Mouse (Mus musculus) heart, adult 18-20 months (tissue): ENCODE results near the gene Prpf19. TPM values are rescaled to one million over a fixed set of nuclear protein-coding genes. Genes with fewer than 3 reads are reported as not detected.

ENCODE experiments used
- DNase-seq, 2 experiments: peaks; one replicate each; pipeline ENCODE4 v3.0.0; 2021 to 2022; ENCODE audit warnings: mixed read lengths in 1 of 2
- long read RNA-seq, 2 experiments: library from polyadenylated mRNA; stranded (forward); transcript quantifications; one replicate each; pipeline ENCODE4 v2.0.0; 2021
- total RNA-seq, 2 experiments: library from RNA; stranded (reverse); gene quantifications; 2 replicates each; pipeline ENCODE4 v1.2.3; 2021

Gene Prpf19
- total RNA-seq: 100 to 1,000 TPM; 237 to 251 TPM
- long read RNA-seq, experiment 1, transcript Prpf19-201 (16 exons, 2,134 nt): major isoform, 7 of 30 reads
- long read RNA-seq, experiment 1, partial matches to known transcripts: 23 of 30 reads
- long read RNA-seq, experiment 1, other reads (novel, unspliced or antisense): 0 of 30 reads
- long read RNA-seq, experiment 2, partial matches to known transcripts: 14 of 17 reads
- long read RNA-seq, experiment 2, other reads (novel, unspliced or antisense): 1 of 17 reads

- peak; percentile 98 for DNase-seq
These were observed at the start of gene Prpf19 for GRCm38 (mm10) chr19:10895016-10895528. Gene Prpf19, plus strand, starts transcription at chr19:10895231.

DNA sequence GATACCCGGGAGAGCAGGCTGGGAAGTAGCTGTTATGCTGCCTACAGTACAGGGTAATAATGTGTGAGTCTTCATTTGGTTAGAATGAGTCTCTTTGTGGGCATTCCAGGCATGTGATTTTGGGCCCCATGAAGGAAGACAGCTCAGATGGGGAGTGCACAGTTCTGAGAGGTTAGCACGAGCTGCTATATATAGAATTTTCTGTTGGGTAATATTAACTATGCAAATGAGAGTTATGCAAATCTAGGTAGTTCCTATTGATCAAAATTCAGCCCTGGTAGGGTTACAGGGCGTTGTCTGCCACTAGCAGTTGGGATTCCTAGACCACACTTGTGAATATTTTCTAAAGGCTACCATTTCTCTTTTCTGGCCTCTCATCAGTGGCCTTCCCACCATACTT is 49.6 kb upstream of the Prpf19 start:
- DNase-seq: no peak

DNA sequence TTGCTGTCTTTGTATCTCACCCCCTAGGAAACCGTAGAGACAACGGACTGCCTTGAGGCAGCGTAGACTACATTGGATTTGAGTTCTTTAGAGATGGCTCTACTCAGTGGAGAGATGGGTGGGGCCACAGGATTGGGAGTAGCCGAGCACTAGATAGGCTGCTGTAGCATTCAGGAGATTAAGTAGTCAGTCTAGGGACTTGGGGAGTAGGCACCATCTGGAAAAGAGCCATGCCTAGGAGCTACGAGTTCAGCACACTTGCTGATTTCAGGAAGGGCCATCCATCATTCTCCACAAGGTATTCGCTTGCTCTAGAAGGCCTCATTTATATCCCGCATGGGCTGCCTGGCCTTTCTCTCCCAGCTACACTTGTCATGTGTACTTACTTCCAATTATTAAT is 48.9 kb upstream of the Prpf19 start:
- DNase-seq: no peak

DNA sequence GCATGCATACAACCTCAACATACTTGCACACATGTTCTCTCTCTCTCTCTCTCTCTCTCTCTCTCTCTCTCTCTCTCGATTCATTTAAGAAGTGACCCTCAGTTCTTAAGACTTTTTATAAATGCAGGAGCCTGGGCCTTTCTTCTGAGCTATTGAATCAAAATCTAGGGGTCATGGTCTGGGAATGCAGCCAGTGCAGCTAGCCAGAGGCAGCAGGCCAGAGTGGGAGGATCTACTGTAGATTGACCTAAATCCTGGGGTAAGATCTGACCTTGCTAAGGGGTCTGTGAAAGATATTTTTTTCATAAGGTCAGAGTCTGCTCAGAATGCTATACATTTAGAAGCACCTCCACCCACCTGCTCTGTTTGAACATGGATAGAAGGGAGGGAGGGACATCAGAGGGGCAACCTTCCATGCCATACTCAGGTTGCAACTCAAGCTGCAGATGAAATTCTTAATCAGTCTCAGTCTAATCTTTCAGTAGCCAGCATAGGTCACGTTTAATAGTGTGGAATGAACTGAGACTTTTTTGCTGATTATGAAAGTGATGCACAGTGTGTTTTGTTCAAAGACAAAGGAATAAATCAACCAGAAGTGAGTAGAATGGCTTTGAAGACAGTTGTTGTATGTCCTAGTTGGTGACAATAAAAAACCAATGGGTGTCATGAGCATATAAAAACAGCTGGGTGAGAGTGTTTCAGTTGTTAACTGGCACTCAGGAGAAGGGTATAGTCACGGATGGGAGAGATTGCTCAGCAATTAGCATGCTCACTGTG is 47.5 kb upstream of the Prpf19 start:
- peak; percentile 59 to 71 for DNase-seq

GRCm38 (mm10) chr19:10855422-10855821 is 39.6 kb upstream of the Prpf19 start:
- DNase-seq: no peak

DNA sequence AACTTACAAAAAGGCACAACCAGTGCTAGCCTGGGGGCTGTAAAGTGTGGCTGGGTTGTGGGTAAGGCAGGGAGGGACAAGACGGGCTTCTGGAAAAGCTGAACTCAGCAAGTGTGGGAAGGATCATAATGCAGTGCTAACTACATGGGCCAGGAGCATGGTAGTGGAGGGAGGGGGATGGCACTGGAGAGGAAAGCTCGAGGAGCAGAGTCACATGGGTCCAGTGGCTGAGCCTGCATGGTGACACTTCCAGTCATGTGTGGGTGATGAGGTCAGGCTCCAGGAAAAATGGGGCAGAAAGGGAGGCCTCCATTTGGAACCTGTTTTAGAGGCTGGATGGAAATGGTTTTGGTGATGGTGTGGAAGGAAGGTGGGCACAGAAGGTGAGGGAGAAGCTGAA is 38.5 kb upstream of the Prpf19 start:
- DNase-seq: no peak

- DNase-seq: no peak
These were observed 34.9 kb upstream of the Prpf19 start for GRCm38 (mm10) chr19:10860072-10860497.

DNA sequence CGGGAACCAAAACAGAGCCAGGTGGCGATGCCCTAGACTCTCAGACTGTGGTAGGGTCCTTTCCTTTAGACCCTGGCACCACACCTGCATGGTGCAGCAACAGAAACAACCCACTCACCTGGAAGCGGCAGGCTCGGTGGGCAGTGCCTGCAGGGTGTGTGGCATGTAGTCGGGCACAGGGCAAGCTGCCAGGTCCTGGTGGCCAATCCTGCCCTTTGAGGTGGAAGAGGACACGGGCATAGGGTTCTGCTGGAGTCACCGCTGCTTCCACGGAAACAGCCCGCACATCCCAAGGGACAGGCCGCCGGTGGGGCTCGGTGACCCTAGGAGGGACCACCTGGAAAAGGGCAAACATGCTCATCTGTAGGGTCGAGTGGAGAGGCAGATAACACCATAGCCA is 28.7 kb upstream of the Prpf19 start:
- no peak for DNase-seq

- no peak for DNase-seq
These were observed 26.9 kb upstream of the Prpf19 start for GRCm38 (mm10) chr19:10867946-10868622.

DNA sequence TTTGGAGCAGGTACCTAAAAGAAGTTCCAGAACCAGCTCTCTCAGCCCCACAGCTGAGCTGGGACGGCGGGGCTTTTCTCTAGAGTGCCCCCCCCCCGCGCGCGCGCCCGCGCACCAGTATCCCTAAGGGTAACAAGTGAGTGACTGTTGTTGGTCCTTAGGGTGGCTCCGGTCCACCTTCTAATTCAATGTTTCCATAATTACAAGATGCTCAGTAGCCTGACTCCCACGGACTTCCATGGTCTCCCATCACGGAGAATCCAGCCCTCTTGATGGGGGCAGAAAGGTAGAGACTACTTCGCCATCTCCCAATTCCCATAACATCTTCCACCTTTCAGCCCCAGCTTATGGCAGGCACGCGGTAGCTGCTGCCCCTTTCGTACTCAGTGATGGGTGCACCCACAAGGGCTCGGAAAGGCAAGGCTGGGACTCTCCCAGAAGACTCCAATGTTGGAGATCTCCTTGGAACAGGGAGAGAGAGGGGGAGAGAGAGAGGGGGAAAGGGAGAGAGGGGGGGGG is 26.3 kb upstream of the Prpf19 start:
- peak in 1 of 2 experiments; percentile 18 for DNase-seq

DNA sequence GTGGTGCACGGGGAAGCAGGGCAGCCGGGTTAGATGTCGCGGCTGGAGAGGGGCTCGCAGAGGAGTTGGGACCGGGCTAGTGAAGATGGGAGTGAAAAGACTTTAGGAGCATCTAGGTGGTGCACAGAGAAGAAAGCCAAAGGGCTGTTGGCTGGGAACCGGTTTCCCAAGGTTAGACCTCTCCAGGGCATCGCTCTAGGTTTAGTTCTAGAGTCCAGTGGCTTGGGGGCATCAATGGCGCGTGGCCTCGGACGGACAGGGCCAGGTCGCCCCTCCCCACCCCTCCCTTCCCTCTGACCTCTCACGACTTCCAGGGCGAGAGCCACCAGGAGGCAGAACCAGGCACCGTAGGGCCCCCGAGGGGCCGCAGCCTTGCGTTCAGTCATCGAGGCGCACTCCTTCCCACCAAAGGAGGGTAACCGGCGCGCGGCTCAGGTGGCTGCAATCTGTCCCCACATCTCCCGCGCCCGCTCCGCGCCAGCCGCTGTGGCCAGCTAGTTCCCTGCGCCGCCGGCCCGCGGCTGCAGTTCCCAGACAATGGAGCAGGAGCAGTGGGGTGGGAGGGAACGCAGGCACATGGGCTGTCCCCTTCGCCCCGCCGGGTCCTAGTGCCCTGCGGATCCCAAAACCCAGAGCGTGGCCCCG is 25.7 kb upstream of the Prpf19 start:
- DNase-seq: peak; percentile 85 to 86

- no peak for DNase-seq
These were observed 25.0 kb upstream of the Prpf19 start, which contains the start of gene Tmem132a for GRCm38 (mm10) chr19:10869886-10870527. Gene Tmem132a, minus strand, starts transcription at chr19:10869940.

DNA sequence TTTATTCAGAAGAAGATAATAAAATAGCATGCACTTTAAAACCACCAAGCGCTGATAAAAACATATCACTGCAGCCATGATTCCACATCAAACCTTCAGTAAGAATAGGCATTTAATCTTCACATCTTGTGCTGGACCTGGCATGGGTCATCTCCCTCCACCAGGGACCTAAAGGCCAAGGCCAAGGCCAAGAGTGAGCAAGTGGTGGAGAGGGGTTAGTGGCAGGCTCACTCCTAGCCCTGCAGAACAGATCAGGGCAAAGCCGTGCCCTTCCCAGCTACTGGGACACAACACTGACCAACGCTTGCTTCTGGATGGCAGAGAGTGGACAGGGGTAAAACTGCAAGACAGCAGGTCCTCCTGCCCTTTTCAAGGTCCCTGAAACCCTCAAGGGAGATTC is 24.4 kb upstream of the Prpf19 start:
- DNase-seq: no peak

- DNase-seq: no peak
These were observed 23.6 kb upstream of the Prpf19 start for GRCm38 (mm10) chr19:10871328-10871961.

DNA sequence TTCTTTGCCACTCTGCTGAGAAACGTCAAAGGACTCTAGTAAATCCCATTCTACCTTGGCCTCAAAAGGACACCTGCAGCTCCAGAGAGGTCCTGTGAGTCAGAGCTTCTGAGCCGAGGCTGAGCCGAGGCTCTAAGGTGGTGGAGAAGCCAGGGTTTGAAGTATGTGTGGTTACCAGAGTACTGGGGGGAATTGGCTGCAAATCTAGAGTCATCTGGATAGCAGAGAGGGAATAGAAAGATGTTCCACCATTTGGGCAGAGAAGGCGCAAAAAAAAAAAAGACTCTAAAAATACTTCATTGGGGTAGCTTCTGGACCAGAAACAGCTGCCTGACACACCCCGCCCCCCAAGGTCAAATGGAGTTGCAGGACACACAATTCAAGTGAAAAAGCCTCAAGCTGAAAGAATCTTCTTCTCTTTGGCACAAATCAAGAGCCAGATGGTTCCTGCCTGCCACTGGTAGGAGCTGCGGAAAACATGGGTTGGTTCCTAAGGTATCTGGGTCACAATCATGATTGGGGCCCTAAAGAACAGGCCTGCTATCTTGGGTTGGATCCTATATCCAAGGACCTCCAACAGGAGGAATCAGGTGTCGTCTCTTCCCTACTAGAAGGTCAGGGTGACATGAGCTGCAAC is 16.7 kb upstream of the Prpf19 start:
- DNase-seq: no peak

GRCm38 (mm10) chr19:10880085-10880974 is 14.7 kb upstream of the Prpf19 start:
- peak; percentile 67 to 78 for DNase-seq

DNA sequence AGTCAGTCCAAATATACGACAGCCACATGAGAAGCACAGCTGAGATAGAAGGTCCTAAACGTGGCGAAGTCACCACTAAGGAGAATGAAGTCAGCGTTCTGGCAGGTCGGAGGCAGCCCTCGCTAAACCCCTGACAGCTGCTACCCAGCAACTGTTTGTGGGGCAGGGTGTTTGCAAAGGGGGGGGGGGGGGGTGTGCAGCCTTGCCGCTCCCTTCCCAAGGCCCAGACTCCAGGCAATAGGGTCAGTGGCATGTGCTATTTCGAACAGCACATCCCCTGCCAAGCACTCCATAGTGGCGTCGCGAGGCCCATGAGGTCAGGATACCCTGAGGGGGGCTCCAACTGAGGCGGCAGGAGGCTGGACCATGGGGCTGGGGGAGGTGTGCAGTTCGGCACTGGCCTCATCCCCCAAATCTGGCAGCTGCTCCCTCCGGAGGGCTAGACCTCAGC is 14.0 kb upstream of the Prpf19 start:
- peak in 1 of 2 experiments; percentile 33 for DNase-seq

DNA sequence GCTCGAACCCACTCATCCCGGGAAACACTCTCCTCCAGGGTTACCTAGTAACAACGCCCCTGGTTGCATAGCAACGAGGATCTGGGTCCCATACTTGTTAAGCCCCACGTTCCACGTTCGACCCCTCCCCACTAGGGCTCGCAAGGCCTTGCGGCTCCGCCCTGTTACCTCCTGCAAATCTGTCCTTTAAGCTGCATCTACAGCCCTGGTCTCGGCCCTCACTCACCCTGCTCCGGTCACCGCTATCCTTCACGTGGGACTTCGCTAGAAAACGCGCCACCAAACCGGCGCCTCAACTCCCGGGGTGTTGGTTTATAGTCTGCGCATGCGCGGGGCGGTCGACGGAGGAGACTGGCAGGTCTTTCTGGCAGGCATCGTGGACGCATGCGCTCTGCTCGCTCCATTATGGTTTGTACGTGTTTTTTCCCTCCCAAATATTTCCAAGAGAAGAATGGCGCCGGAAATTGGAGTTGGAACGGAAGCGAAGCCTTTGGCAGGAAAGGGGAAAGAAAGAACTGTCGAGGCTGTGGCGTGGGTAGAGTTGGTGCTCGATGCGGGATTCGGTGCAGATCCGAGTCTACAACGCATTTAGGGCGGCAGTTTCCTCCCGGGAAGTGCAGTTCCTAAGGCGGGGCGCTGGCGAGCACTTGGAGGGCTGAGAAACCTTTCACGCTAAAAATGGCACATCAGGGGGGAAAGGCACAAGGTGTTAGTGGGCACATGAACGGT is 13.4 kb upstream of the Prpf19 start, which contains the start of gene Tmem109:
TSS of gene Tmem109 (minus strand) at position 576 of the 729 bp plus-strand sequence.
- peak; percentile 95 to 96 for DNase-seq
